Mouse (Mus musculus) G1E (cell line): ENCODE measurements at regions not wholly inside any gene's neighbourhood (a gene's known extent, or its start where the extent isn't known, plus 50 kb on each side); places are given as distances from the start of the nearest gene placed in this dataset.

Experiments used
- CTCF ChIP-seq: IDR thresholded peaks from 2 replicates; pipeline ENCODE4 v1.5.1; 2012; ENCODE audit warnings: low read depth, low read length, inconsistent platforms, mixed read lengths
- GATA1 ChIP-seq: IDR thresholded peaks from 2 replicates; pipeline ENCODE4 v1.6.1; 2012; ENCODE audit warnings: borderline replicate concordance, low read length, inconsistent platforms, mixed read lengths
- TAL1 ChIP-seq: conservative IDR thresholded peaks from 2 replicates; pipeline ENCODE4 v1.6.1; 2012; ENCODE audit warnings: low read depth, low read length, inconsistent platforms, mixed read lengths

DNA sequence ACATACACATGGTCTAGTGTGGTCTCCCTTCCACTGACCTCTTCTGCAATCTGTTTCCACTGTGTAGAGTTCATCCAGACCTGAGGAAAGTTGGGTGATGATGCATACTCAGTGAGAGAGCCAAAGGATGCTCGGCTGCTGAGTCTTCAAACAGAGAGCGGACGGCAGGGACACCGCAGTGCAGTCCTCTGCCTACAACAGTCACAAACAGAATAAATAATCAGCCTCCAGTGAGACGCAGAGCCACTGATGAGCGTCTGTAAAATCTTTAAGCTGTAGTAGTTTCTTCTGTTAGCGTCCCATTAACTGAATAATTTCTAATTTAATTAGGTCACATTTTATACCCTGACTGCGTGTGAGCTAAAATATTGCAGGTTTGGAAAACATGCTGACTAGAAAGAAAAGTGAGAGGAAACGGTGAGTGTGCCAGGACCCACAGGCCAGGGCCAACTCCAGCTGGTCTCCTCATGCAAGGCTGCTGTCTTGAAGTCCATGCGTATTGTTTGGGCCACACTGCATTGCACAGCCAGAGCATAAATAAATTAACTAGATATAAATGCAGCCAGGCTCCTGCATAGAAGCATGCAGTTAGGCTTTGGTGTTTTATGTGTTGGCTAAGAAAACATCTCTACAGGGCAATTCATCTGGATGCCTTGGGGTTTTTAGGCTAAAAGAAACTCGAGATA is 551.0 kb downstream of the Plekhb2 start:
- TF ChIP-seq CTCF: no peak
- TF ChIP-seq GATA1: no peak
- TF ChIP-seq TAL1: no peak
